Mouse (Mus musculus) 3134 (cell line): ENCODE measurements around the gene Rps15.

Experiments
- DNase-seq: peaks from one replicate; pipeline ENCODE4 v3.0.0-alpha.2; 2011; ENCODE audit warnings: low spot score; ENCODE audit not compliant: insufficient read length; ENCODE audit errors: extremely low read depth

Rps15 gene

GRCm38 (mm10) chr10:80336263-80336662 lies 44.0 kb downstream of the Rps15 start:
- no peak for DNase-seq

GRCm38 (mm10) chr10:80339941-80340750 lies 47.9 kb downstream of the Rps15 start:
- DNase-seq: peak; percentile 64

GRCm38 (mm10) chr10:80341026-80341425 lies 48.8 kb downstream of the Rps15 start:
- no peak for DNase-seq

GRCm38 (mm10) chr10:80341491-80342304 lies 49.4 kb downstream of the Rps15 start:
- no peak for DNase-seq

GRCm38 (mm10) chr10:80342305-80342748 lies 50.1 kb downstream of the Rps15 start:
- no peak for DNase-seq

GRCm38 (mm10) chr10:80342749-80343424 lies 50.6 kb downstream of the Rps15 start:
- no peak for DNase-seq

- no peak for DNase-seq
Observed at GRCm38 (mm10) chr10:80343425-80343895, 51.2 kb downstream of the Rps15 start.
